Mouse (Mus musculus): ENCODE measurements around the gene Olfr827.

Gene Olfr827

DNA sequence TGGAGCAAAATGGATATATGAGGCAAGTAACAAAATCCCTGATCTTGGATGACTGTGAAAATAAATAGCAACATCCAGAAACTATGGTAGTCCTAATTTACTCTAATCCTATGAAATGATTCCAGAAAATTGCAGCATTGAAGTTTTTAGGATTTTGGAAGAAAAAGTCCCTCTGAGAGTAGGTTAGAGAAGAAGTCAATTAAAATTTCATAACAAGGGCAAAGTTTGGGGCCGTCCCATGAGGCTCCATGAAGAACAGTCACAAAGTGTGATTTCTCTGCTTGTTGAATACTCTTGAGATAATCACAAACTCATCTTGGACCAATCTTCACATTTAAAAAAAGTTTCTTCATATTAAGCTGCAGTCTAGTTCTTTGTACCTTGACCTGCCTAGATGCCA lies at the start of gene Olfr827:
TSS of gene Olfr827 (minus strand) at position 101 of the 400 bp plus-strand sequence.
- DNase-seq (ENCODE audit: low spot score), result no peak

GRCm38 (mm10) chr10:130263203-130263602 lies 49.0 kb upstream of the Olfr827 start:
- DNase-seq (ENCODE audit: low spot score), result no peak

DNA sequence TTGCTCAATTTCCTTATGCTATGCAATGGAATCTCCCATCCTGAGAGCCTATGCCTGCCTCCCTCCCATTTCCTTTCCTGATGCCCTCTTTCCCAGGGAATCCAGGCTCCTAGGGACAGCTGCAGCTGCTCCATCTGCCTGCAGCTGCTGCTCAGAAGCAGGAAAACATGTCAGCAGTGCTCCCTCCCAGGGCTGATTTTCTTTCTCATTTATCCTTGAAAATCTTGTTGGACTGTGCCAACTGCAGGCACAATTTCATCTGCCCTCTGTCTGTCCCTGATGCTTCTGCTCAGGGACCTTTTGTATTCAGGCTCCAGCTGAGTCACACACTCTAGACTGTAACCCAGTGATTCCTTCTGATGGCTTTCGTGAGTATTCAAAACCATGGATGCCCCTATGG lies 45.3 kb upstream of the Olfr827 start:
- DNase-seq (ENCODE audit: low spot score), result no peak

DNA sequence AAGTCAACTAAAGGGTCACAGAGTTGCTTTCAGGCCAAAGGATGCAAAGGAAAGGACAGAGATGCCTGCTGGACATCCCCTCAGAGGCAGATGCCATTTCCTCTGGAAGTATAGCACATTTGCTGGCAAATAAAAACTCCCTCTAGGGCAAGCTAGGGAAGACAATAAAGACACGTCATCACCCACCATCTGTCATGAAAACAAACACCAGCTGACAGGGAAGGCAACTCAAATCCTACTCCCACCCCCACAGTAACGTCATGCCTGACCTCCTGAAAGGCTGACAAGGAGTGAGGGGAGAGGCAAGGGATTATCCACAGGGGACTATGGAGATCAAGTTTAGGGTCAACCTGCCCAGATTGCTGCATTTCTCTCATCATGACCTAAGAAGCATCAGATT lies 30.1 kb upstream of the Olfr827 start:
- no peak for DNase-seq (ENCODE audit: low spot score)

DNA sequence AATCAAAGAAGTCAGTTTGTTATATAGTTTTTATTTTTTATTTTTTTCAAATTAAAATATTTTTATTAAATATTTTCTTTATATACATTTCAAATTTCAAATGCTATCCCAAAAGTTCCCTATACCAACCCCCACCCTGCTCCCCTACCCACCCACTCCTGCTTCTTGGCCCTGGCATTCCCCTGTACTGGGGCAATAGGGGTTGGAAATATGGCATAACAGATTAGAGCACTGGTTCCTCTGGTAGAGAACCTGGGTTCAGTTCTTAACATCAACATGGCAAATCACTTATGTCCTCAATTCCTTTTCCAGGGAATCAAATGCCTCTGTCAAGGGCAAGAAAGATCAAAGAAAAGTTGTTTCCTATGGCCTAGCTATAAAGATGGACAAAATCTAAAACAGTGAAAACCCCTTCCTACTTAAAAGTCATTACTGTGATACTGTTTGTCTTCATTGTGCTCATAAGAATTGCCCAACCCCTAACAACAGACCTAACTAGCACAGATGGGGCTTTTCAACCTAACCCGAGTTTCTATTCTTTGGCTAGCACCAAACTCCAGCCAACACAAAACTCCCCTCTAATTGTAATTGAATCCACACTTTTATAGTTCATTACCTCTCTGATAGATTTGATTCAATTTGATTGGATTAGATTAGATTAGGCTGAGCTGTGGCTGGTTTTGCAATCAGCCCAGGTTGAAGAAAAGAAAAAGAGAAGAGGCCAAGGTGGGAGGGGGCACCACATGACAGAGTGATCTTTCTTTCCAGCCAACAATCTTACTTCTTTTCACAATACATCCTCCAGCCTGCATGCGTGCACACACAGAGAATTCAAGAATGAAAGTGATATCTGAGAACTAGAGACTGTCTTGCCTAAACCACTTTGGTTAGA lies 24.4 kb upstream of the Olfr827 start:
- no peak for DNase-seq (ENCODE audit: low spot score)

DNA sequence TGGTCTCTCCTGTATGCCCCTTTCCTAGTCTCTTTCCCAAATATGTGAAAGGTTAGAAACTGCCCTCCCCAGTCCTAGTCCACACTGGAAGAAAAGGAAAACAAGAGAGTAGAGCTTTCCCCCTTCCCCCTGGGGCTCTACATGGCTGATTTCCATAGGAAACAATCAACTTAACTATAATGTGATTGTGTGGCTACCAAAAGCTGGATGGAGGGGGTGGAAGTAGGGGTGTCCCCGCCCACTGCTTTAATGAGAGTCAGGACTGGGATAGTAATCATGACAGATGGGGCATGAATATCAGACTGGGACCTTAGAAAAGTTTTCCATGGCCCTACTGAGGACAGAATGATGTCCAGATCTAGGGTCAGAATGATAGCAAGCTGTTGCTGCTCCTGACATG lies 20.4 kb upstream of the Olfr827 start:
- DNase-seq (ENCODE audit: low spot score), result no peak

DNA sequence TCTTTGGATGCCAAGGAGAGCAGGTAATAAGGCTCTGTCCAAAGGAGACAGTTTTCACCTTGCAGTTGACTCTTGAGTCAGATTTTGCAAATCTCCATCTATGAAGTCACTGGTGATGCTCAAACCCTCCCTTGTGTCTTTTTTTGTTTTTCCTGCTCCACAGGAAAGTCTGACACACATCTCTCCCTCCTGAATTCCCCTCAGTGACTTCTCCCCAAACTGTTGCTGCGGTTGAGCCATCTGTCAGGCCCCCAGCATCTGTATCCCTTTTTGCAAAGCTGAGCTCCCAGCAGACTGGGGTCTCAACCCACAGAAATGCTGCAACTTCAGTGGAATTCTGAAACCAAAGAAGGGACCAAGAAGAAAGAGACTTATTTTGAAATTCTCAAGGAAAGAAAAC lies 17.9 kb upstream of the Olfr827 start:
- DNase-seq (ENCODE audit: low spot score), result no peak

DNA sequence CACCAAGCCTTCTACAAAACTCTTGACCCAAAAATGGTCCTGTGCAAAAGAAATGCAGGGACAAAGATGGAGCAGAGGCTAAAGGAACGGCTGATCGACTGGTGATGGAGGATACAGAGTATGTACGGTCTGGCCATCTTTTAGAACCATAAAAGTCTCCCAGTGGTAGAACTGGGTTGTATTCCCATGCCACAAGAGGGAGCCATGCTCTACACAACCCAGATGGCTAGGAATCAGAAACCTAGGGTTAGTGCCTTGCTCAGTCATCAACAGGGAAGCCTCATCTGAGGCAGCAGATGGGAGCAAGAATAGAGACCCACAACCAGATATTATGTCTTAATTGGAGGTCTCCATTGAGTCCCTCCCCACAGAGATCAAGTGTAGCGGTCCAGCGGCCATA lies 15.4 kb upstream of the Olfr827 start:
- no peak for DNase-seq (ENCODE audit: low spot score)

DNA sequence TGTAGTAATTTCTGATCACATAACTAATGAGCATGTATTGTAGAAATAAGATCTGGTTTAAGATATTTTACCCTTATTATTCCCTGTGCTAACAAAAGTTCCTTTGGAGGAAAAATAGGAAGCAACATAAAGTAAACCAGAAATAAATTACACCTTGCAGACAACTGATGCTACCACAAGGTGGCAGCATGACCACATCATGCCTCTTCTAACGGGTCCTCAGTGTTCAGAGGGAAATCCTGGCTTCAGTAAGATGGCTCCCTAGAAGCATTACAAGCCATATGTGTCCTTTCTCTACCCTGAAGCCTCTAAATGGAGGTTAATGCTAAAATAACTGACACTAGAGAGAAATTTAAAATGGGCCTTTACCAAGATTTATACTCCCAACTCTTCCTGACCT lies 14.0 kb upstream of the Olfr827 start:
- DNase-seq (ENCODE audit: low spot score), result no peak

DNA sequence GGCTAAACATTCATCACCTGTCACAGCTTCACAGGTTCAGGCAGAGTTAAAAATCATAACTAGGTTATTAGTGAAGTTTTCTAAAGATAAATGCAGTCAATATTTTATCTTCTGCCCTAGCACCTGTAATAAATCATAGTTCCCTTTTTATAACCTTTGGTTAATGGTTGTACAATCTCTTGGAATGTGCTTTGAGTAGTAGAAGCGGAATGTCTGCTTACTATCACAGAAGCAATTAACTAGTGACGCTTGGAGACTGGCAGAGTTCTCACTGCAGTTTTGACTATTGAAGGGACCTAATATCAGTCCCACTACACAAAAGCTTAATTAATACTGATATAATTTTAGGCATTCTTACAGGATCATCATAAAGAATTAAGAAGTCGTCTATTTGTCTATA lies 10.8 kb upstream of the Olfr827 start:
- DNase-seq (ENCODE audit: low spot score), result no peak

DNA sequence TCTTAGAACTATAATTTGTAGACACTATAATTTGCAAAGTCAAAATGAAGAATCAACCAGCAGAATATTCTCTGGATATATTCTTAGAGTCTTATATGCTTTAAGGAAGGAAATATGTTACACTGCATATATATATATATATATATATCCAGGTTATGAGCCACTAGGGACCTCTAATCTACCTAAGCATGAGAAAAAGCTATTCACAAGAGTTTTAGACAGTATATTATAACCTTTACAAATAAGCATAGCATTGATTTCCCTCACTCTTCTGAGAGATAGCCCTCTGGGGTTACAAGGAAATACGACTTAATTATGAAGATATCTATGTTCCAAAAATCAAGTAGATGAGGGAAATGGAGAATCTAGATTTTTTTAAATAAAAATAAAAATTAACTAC lies 30.1 kb downstream of the Olfr827 start, which contains the start of gene Olfr826:
TSS of gene Olfr826 (minus strand) at position 101 of the 400 bp plus-strand sequence.
- DNase-seq (ENCODE audit: low spot score), result no peak

DNA sequence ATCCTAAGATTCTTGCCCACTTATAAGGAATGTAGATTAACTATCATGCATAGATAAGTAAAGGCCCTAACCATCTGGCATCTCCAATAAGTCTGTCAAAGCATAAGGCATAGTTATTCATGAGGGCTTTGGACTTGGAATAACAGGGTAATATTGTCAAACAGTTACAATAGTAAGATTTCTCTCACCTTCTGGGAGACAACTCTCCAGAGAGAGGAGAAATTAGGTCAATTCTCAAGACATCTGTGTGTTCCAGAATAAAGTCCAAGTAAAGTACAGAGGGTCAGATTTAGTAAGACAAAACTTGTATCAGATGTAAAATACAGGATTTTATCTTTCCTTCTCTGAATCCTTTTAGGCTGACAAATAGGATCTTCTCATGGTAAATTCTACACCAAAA lies 47.5 kb downstream of the Olfr827 start, which contains the start of gene Olfr825:
TSS of gene Olfr825 (minus strand) at position 101 of the 400 bp plus-strand sequence.
- DNase-seq (ENCODE audit: low spot score), result no peak

- DNase-seq (ENCODE audit: low spot score), result no peak
Observed at GRCm38 (mm10) chr10:130165196-130165595, 49.0 kb downstream of the Olfr827 start.
